ENCODE assay signal across 26 mouse cellular contexts in genomic region chr16:10705396-10705795, GRCm38 (mm10).
"Had no signal": no experiment of that assay in that cellular context is flagged by ENCODE, and none has a peak within 500 bp of the region (broad histone marks: within the 10 kb centered on the region; RNA-seq: fewer than 3 reads in every experiment).

No protein-coding gene starts in this region.

- H3K4me1 ChIP-seq: hindbrain, embryonic 12.5 days had no signal

- H3K27me3 ChIP-seq: heart, embryonic 13.5 days; heart, embryonic 15.5 days; hindbrain, embryonic 12.5 days; intestine, embryonic 15.5 days; limb, embryonic 12.5 days had no signal

- ATAC-seq: forebrain, embryonic 16.5 days; hindbrain, embryonic 16.5 days; inflammation-experienced regulatory T-cells, adult 6 months; intestine, embryonic 15.5 days; intestine, postnatal 0 days had no signal

- H3K4me2 ChIP-seq: heart, embryonic 13.5 days; heart, embryonic 15.5 days; hindbrain, embryonic 12.5 days; hindbrain, embryonic 14.5 days; intestine, embryonic 15.5 days; limb, embryonic 12.5 days had no signal

- H3K9ac ChIP-seq: heart, embryonic 13.5 days; heart, embryonic 15.5 days; hindbrain, embryonic 12.5 days; hindbrain, embryonic 14.5 days; intestine, embryonic 15.5 days; limb, embryonic 12.5 days had no signal

- H3K9me3 ChIP-seq: heart, embryonic 10.5 days; heart, embryonic 13.5 days; heart, embryonic 15.5 days; hindbrain, embryonic 10.5 days; hindbrain, embryonic 12.5 days; intestine, embryonic 15.5 days; limb, embryonic 10.5 days; limb, embryonic 12.5 days had no signal

- H3K27ac ChIP-seq: gastrocnemius, adult 2 months; heart, embryonic 10.5 days; heart, embryonic 13.5 days; hindbrain, embryonic 10.5 days; hindbrain, embryonic 12.5 days; hindbrain, embryonic 14.5 days; intestine, embryonic 15.5 days; layer of hippocampus, adult 2 months; left cerebral cortex, adult 2 months; limb, embryonic 10.5 days; limb, embryonic 12.5 days had no signal

- DNase-seq: gastrocnemius, adult 2 months; gastrocnemius, postnatal 10 days; gastrocnemius, postnatal 25 days; heart, adult 18-20 months; heart, postnatal 4 days; kidney, adult 18-20 months; kidney, adult 8-10 months; kidney, postnatal 10 days; kidney, postnatal 25 days; kidney, postnatal 4 days; liver had no signal

- H3K36me3 ChIP-seq: heart, embryonic 10.5 days; heart, embryonic 13.5 days; heart, embryonic 15.5 days; hindbrain, embryonic 10.5 days; hindbrain, embryonic 12.5 days; intestine, embryonic 15.5 days; limb, embryonic 10.5 days; limb, embryonic 12.5 days had no signal

- H3K4me3 ChIP-seq: gastrocnemius, adult 2 months; heart, embryonic 10.5 days; heart, embryonic 13.5 days; heart, embryonic 15.5 days; hindbrain, embryonic 10.5 days; hindbrain, embryonic 12.5 days; intestine, embryonic 15.5 days; layer of hippocampus, adult 2 months; left cerebral cortex, adult 2 months; limb, embryonic 10.5 days; limb, embryonic 12.5 days had no signal
